Mouse (Mus musculus): ENCODE measurements around the gene Sclt1.

GRCm38 (mm10) chr3:41762091-41762490, 19.8 kb upstream of the Sclt1 start:
- TF ChIP-seq POLR2A (IDR thresholded peaks at IDR 0.05; ENCODE audit: insufficient read depth, low read length) (no peak), EP300 (IDR thresholded peaks at IDR 0.05; ENCODE audit: insufficient read depth, low read depth, low read length) (no peak), CTCF (IDR thresholded peaks at IDR 0.05; ENCODE audit: low read depth, low read length) (no peak)
